Mouse (Mus musculus) inflammation-experienced regulatory T-cells, adult 6 months (primary cell): ENCODE measurements around the gene Olfr466. TPM values are rescaled to one million over a fixed set of nuclear protein-coding genes. Genes with fewer than 3 reads are reported as not detected.
A peak's percentile ranks its signal among the peaks of the same experiment; 100 is the strongest.

ENCODE experiments used
- ATAC-seq: one replicate; pipeline ENCODE4 v1.8.0; 2017
- polyA plus RNA-seq, 3 experiments: library from polyadenylated mRNA; unstranded; fragments of 100-300 nt; shearing (Covaris generic); gene quantifications; one replicate each; pipeline ENCODE4 v1.2.1; 2017

The Olfr466 gene
- under 1 TPM in 1 of 3 experiments, not detected in 2; 0.11 TPM for polyA plus RNA-seq

DNA sequence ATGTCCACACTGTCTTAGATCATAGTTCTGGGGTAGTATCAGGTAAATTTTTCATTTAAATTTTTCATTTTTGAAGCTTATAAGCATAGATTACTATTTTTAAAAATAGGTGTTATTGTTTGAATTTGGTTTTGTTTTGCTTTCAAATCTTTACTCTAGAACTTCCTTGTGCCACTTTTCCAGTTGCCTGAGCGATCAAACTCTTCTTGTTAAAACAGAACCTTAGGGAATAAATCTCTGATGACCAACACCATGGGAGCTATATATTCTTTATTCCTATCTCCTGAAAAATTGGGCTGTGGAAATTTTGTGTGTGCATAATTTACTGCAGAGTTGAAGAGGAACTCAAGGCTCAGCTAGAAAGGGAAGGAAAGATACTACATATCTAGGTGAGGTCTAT, at the start of gene Olfr466:
TSS of gene Olfr466 (plus strand) at position 301 of the 400 bp plus-strand sequence.
- no peak for ATAC-seq

- ATAC-seq: no peak
Measured at GRCm38 (mm10) chr13:65100678-65101077, 49.4 kb upstream of the Olfr466 start.

DNA sequence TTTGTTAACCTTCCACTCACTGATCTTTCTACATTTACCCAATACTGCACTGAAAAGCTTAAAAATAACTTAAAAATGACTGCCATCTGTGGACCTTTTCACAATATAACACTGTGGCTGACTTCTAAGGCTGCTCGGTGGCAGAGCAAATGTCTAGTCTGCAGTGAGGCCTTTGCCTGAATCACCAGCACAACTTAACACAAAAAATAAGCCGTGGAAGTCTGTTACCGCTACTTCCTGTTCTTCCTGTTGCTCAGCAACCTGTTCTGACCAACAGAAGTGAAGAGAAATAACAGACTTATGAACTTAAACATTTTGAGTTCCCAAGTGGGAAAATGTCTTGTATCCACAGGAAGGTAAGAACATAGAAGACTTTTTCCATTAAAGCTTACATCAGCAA, 48.8 kb upstream of the Olfr466 start:
- ATAC-seq: peak; percentile 60

DNA sequence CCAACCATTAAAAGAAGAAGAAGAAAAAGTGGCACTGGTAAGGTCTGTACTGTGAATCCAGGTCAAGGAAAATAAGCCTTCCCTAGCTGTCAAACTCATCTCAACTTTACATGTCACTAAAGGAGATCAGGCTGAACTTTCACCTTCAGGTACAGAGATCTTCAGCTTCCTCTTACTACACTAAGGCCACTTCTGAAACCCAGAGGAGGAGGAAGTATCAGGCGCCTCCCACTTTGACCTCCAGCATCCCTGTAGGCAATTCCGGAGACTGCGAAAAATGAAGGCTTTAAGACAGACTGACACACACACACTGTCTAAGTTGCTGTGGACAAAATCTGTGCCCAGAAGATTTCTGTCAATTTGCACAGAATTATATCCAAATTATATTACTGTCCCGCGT, 38.1 kb upstream of the Olfr466 start:
- peak; percentile 22 for ATAC-seq

- peak; percentile 98 for ATAC-seq
Measured at GRCm38 (mm10) chr13:65112459-65113110, 37.5 kb upstream of the Olfr466 start, which contains the start of gene Mfsd14b. Mfsd14b (minus strand) TSS chr13:65112975.

DNA sequence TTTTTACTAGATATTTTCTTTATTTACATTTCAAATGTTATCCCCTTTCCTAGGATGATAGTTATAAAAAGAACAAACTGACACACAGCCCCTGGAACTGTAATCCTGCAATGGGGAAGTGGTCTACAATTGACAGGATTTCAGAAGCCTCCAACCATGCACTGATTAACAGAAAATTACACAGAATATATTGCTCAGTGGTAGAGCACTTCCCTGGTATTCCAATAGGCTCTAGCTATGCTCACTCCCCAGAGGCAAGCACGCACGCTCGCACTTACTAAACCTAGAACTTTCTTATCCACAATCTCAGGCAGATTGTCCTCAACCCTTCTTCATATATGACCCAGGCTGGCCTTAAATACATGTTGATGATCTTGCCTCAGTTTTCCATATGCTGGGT, 36.8 kb upstream of the Olfr466 start:
- peak; percentile 4 for ATAC-seq

DNA sequence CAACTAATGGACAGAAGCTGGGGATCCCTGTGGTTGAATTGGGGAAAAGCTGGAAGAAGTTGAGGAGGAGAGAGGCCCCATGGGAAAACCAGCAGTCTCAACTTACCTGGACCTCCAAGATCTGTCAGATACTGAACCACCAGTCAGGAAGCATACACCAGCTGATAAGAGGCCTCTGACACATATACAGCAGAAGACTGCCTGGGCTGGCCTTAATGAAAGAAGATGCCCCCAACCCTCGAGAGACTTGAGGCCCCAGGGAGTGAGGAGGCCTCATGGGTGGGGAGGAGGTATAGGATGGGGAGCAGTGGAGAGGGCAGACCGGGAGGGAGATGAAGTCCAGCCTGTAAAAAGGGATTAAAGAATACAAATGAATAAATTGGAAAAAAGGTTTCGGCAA, 29.1 kb upstream of the Olfr466 start:
- no peak for ATAC-seq

- ATAC-seq: no peak
Measured at GRCm38 (mm10) chr13:65122111-65122510, 27.9 kb upstream of the Olfr466 start.

DNA sequence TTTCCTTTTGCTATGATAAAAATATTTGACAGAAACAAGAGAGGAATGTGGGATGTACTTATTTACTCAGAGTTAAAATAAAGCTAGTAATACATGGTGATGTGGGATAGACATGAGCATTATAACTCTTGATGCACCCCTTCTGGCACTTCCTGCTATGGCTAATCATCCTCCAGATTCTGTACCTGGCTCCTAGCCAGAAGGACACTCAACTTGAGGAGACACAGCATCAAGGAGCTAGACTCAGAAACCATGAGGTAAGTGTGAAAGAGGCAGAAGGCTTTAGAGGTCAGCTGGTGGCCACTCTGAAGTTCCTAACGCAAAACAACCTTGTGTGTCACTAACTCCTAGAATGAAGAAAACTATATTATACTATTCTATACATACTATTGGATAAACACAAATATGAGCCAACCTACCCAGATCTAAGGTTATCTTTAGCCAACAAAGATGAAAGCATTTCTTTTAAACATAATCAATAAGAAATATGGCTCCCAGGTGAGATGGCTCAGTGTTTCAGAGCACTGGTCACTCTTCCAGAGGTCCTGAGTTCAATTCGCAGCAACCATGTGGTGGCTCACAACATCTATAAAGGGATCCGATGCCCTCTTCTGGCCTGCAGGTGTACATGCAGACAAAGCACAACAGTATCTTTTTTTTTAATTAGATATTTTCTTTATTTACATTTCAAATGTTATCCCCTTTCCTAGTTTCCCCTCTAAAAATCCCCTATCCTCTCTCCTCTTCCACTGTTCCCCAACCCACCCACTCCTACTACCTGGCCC, 22.8 kb upstream of the Olfr466 start:
- ATAC-seq: peak; percentile 58

GRCm38 (mm10) chr13:65137789-65138188, 12.3 kb upstream of the Olfr466 start, which contains the start of gene Olfr465-ps1:
Olfr465-ps1 (plus strand) TSS chr13:65138089.
- no peak for ATAC-seq

DNA sequence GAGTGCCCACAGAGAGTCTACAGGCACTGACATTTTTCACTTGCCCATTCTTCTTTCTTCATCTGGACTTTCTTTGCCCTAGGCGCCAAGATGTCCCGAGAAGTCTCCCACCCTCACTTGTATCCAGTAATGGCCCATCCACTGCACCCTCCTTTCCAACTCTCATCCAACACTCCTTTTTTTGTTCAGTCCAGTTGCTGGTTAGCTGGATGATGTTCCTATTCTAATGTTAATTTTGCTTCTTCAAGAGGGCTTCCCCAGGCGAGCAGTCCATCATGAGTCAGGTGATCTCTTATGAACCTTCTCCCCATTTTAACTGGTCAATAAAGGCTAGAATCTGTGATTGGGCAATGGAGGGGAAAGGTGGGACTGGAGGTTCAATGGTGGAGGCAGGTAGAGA, 24.1 kb downstream of the Olfr466 start:
- ATAC-seq: no peak

- peak; percentile 70 for ATAC-seq
Measured at GRCm38 (mm10) chr13:65175734-65176471, 25.9 kb downstream of the Olfr466 start.

DNA sequence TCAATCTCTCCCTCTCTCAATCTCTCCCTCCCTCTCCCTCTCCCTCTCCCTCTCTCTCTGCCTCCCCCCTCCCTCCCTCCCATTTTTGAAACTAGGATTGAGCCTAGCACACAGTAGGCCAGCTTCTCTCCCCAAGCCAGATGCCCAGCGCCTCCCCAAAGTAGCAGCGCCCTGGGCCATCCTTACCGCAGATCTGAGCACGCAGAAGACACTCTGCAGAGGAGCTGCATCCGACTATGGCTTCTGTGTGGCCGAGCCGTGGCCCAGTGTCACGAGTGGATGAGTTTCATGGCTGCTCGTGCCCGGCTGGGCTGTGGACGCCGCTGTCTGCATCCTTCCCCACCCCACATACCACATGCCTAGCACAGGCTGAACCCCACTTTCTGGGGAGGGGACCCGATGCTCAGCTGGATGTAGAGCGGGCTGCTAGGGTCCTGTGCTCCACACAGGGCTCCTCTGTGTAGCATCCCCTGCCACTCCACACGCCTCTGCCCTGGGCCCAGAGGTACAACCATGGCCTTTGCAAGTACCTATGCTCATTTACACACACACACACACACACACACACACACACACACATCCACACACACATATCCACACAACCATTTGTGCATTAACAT, 26.5 kb downstream of the Olfr466 start:
- no peak for ATAC-seq

DNA sequence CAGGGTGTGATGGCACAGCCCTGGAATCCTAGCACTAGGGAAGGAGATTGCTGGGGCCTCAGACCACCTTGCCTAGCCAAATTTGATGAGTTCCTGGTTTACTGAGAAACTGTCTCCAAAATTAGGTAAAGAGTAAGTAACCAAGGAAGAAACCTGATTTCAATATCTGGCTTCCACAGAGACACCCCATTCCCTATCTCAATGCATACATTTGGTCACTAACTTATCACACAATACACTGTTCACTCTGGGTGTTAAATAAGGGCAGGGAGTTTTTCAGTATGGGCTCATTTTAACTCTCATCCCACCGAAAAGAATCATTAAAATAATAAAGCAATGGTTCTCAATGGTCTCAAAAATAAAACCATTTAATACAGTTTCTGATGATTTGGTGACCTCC, 50.6 kb downstream of the Olfr466 start:
- no peak for ATAC-seq

Other genes with a start within 250 kb of the Olfr466 start
- not detected for gene Cntnap3, start 246.3 kb upstream of the Olfr466 start, polyA plus RNA-seq
- gene Spata31, start 232.8 kb upstream of the Olfr466 start, polyA plus RNA-seq: not detected
- gene Spata31d1c, start 117.2 kb upstream of the Olfr466 start, polyA plus RNA-seq: not detected
- not detected for gene Prss47, start 97.5 kb upstream of the Olfr466 start, polyA plus RNA-seq
- gene Mfsd14b, start 37.3 kb upstream of the Olfr466 start, polyA plus RNA-seq: 10 to 100 TPM; 10.7 to 34.8 (median 19.7) TPM
- gene Olfr465-ps1, start 12.2 kb upstream of the Olfr466 start, polyA plus RNA-seq: not detected
- not detected for gene Nlrp4f, start 55.7 kb downstream of the Olfr466 start, polyA plus RNA-seq
- gene Gm10775, start 109.3 kb downstream of the Olfr466 start, polyA plus RNA-seq: not detected
- 10 to 100 TPM in 2 of 3 experiments, 1 to 10 TPM in 1; 8.7 to 18.9 (median 18.0) TPM for gene Zfp369, start 128.6 kb downstream of the Olfr466 start, polyA plus RNA-seq